Mouse (Mus musculus) E14TG2a.4 (cell line): ENCODE measurements around the gene Gba.

Source experiments
- CTCF ChIP-seq: conservative IDR thresholded peaks from 2 replicates; pipeline ENCODE4 v1.5.1; 2014; ENCODE audit warnings: low read length
- NANOG ChIP-seq: IDR thresholded peaks from 2 replicates; pipeline ENCODE4 v1.6.1; 2014; ENCODE audit warnings: borderline replicate concordance, low read length, mixed read lengths

DNA sequence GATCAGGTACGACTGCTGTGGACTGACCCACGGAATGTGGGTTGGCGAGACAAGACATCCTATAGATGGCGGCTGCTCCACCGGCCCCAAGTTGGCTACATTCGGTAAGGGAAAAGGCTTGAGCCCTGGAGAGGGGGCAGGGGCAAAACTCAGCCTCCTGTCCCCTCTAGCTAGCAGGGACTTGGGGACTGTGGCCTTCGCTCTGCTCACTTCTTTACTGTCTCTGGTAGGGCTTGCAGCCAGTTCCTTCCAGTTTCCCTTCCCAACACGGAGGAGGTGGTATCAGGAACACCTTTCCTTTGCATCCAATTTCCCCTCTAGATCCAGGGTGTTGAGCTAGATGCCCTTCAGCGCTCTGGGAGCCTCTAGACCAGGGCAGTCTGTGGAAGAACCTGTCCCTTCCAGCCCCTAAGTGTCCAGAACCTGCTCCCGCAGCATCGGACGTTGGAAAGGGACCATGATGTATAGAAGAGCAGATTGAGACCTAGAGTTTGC lies 22.6 kb downstream of the Gba start:
- no peak for TF ChIP-seq CTCF
- no peak for TF ChIP-seq NANOG
